Mouse (Mus musculus): ENCODE results near the gene Msi2.

GRCm38 (mm10) chr11:88581375-88581774, 136.9 kb downstream of the Msi2 start:
- TF ChIP-seq POLR2A (IDR thresholded peaks at IDR 0.05; ENCODE audit: low read depth, low read length) (no peak), CTCF (IDR thresholded peaks at IDR 0.05; ENCODE audit: extremely low read depth, insufficient read depth, insufficient read length, insufficient replicate concordance) (no peak)
